Mouse (Mus musculus): Measurements from ENCODE around the gene Nomo1. TPM values are rescaled to one million over a fixed set of nuclear protein-coding genes. Genes with fewer than 3 reads are reported as not detected.
A peak's percentile ranks its signal among the peaks of the same experiment; 100 is the strongest.

The Nomo1 gene
- polyA plus RNA-seq (2011; ENCODE audit: insufficient read depth, insufficient read length, low replicate concordance, missing spikeins): 25.3 and 43.9 TPM in 2 replicates

GRCm38 (mm10) chr7:46033109-46033869 lies at the start of gene Nomo1:
Gene Nomo1, plus strand, starts transcription at chr7:46033698.
- WGBS: 5% methylated on average over 44 of the region's 44 CpGs
- TF ChIP-seq POLR2A (IDR thresholded peaks at IDR 0.05; ENCODE audit: borderline replicate concordance, control insufficient read depth, low read depth, low read length) (peak; percentile 73; the same call in 1 of the 2 replicates), CTCF (IDR thresholded peaks at IDR 0.05; ENCODE audit: control insufficient read depth, insufficient read depth, low read length) (peak; percentile 90)
- Histone ChIP-seq H3K4me1 (ENCODE audit: control insufficient read depth, insufficient read depth, low read length) (peaks cover 3% of the 10 kb centered on the region; the same call in 1 of the 2 replicates), H3K27ac (ENCODE audit: control insufficient read depth, insufficient read depth, low read depth, low read length, poor library complexity) (peak within 1 kb of the TSS; percentile 26), H3K4me3 (replicated peaks; ENCODE audit: control insufficient read depth, low read depth, low read length) (peak within 1 kb of the TSS; percentile 94)

GRCm38 (mm10) chr7:45986893-45987292 lies 46.6 kb upstream of the Nomo1 start:
- 67% methylated on average over 6 of the region's 6 CpGs for whole genome bisulfite sequencing
- no peak overlapping the region for H3K4me3 ChIP-seq (replicated peaks; ENCODE audit: control insufficient read depth, low read depth, low read length)

GRCm38 (mm10) chr7:45988344-45988743 lies 45.2 kb upstream of the Nomo1 start:
- Histone ChIP-seq H3K27ac (ENCODE audit: control insufficient read depth, insufficient read depth, low read depth, low read length, poor library complexity) (no peak overlapping the region), H3K4me1 (ENCODE audit: control insufficient read depth, insufficient read depth, low read length) (no peaks in the 10 kb centered on the region), H3K4me3 (replicated peaks; ENCODE audit: control insufficient read depth, low read depth, low read length) (no peak overlapping the region)
- no peak for TF ChIP-seq POLR2A (IDR thresholded peaks at IDR 0.05; ENCODE audit: borderline replicate concordance, control insufficient read depth, low read depth, low read length)
- TF ChIP-seq CTCF (IDR thresholded peaks at IDR 0.05; ENCODE audit: control insufficient read depth, insufficient read depth, low read length): no peak
- WGBS: 59% methylated on average over 1 of the region's 1 CpGs

More at GRCm38 (mm10) chr7:45986893-45987292, 46.6 kb upstream of the Nomo1 start:
- Histone ChIP-seq H3K27ac (ENCODE audit: control insufficient read depth, insufficient read depth, low read depth, low read length, poor library complexity) (no peak overlapping the region), H3K4me1 (ENCODE audit: control insufficient read depth, insufficient read depth, low read length) (no peaks in the 10 kb centered on the region)
- TF ChIP-seq POLR2A (IDR thresholded peaks at IDR 0.05; ENCODE audit: borderline replicate concordance, control insufficient read depth, low read depth, low read length): no peak
- no peak for TF ChIP-seq CTCF (IDR thresholded peaks at IDR 0.05; ENCODE audit: control insufficient read depth, insufficient read depth, low read length)

GRCm38 (mm10) chr7:45992470-45992869 lies 41.0 kb upstream of the Nomo1 start:
- H3K4me1 ChIP-seq (ENCODE audit: control insufficient read depth, insufficient read depth, low read length): no peaks in the 10 kb centered on the region
- no peak for TF ChIP-seq CTCF (IDR thresholded peaks at IDR 0.05; ENCODE audit: control insufficient read depth, insufficient read depth, low read length)
- H3K27ac ChIP-seq (ENCODE audit: control insufficient read depth, insufficient read depth, low read depth, low read length, poor library complexity): no peak overlapping the region
- WGBS: 36% methylated on average over 8 of the region's 8 CpGs
- H3K4me3 ChIP-seq (replicated peaks; ENCODE audit: control insufficient read depth, low read depth, low read length): no peak overlapping the region

GRCm38 (mm10) chr7:46000577-46000976 lies 32.9 kb upstream of the Nomo1 start:
- WGBS: 87% methylated on average over 4 of the region's 4 CpGs
- TF ChIP-seq POLR2A (IDR thresholded peaks at IDR 0.05; ENCODE audit: borderline replicate concordance, control insufficient read depth, low read depth, low read length) (no peak), CTCF (IDR thresholded peaks at IDR 0.05; ENCODE audit: control insufficient read depth, insufficient read depth, low read length) (no peak)
- Histone ChIP-seq H3K4me1 (ENCODE audit: control insufficient read depth, insufficient read depth, low read length) (no peaks in the 10 kb centered on the region; the same call in 1 of the 2 replicates), H3K4me3 (replicated peaks; ENCODE audit: control insufficient read depth, low read depth, low read length) (no peak overlapping the region), H3K27ac (ENCODE audit: control insufficient read depth, insufficient read depth, low read depth, low read length, poor library complexity) (no peak overlapping the region)

- TF ChIP-seq CTCF (IDR thresholded peaks at IDR 0.05; ENCODE audit: control insufficient read depth, insufficient read depth, low read length) (no peak), POLR2A (IDR thresholded peaks at IDR 0.05; ENCODE audit: borderline replicate concordance, control insufficient read depth, low read depth, low read length) (no peak)
- no peak overlapping the region for H3K27ac ChIP-seq (ENCODE audit: control insufficient read depth, insufficient read depth, low read depth, low read length, poor library complexity)
- H3K4me1 ChIP-seq (ENCODE audit: control insufficient read depth, insufficient read depth, low read length): no peaks in the 10 kb centered on the region; the same call in 1 of the 2 replicates
- no peak overlapping the region for H3K4me3 ChIP-seq (replicated peaks; ENCODE audit: control insufficient read depth, low read depth, low read length)
- 57% methylated on average over 4 of the region's 4 CpGs for WGBS
Observed at GRCm38 (mm10) chr7:46002748-46003147, 30.8 kb upstream of the Nomo1 start.

- no peak overlapping the region for H3K4me3 ChIP-seq (replicated peaks; ENCODE audit: control insufficient read depth, low read depth, low read length)
- no peaks in the 10 kb centered on the region for H3K4me1 ChIP-seq (ENCODE audit: control insufficient read depth, insufficient read depth, low read length)
- TF ChIP-seq POLR2A (IDR thresholded peaks at IDR 0.05; ENCODE audit: borderline replicate concordance, control insufficient read depth, low read depth, low read length): no peak
- peak; percentile 41 for TF ChIP-seq CTCF (IDR thresholded peaks at IDR 0.05; ENCODE audit: control insufficient read depth, insufficient read depth, low read length)
- H3K27ac ChIP-seq (ENCODE audit: control insufficient read depth, insufficient read depth, low read depth, low read length, poor library complexity): no peak overlapping the region
- WGBS: 11% methylated on average over 5 of the region's 5 CpGs
Observed at GRCm38 (mm10) chr7:46009578-46009977, 23.9 kb upstream of the Nomo1 start.

GRCm38 (mm10) chr7:46012121-46012520 lies 21.4 kb upstream of the Nomo1 start:
- H3K4me1 ChIP-seq (ENCODE audit: control insufficient read depth, insufficient read depth, low read length): no peaks in the 10 kb centered on the region
- H3K27ac ChIP-seq (ENCODE audit: control insufficient read depth, insufficient read depth, low read depth, low read length, poor library complexity): no peak overlapping the region
- no peak for TF ChIP-seq CTCF (IDR thresholded peaks at IDR 0.05; ENCODE audit: control insufficient read depth, insufficient read depth, low read length)
- no peak for TF ChIP-seq POLR2A (IDR thresholded peaks at IDR 0.05; ENCODE audit: borderline replicate concordance, control insufficient read depth, low read depth, low read length)
- H3K4me3 ChIP-seq (replicated peaks; ENCODE audit: control insufficient read depth, low read depth, low read length): no peak overlapping the region

All from bone marrow, adult 2 months (tissue).